Mouse (Mus musculus) left cerebral cortex, postnatal 14 days (tissue): Measurements from ENCODE around the gene Ccnd3. TPM values are rescaled to one million over a fixed set of nuclear protein-coding genes. Genes with fewer than 3 reads are reported as not detected.
A peak's percentile ranks its signal among the peaks of the same experiment; 100 is the strongest.

Source experiments
- DNase-seq, 2 experiments: peaks; one replicate each; pipeline ENCODE4 v3.0.0; 2021 to 2022; ENCODE audit warnings: low spot score in 2 of 2, mixed read lengths in 1 of 2
- intact Hi-C: fragments of 180-260 bp; cut with DNase I; formaldehyde crosslinking; loops from one replicate; pipeline ENCODE4 v1.15.1; 2025
- long read RNA-seq, 2 experiments: library from polyadenylated mRNA; stranded (forward); transcript quantifications; one replicate each; pipeline ENCODE4 v2.0.0; 2021
- total RNA-seq, 2 experiments: library from RNA; stranded (reverse); gene quantifications; 2 replicates each; pipeline ENCODE4 v1.2.3; 2021

Ccnd3 gene
- total RNA-seq: 10 to 100 TPM; 30.1 to 30.7 TPM
- long read RNA-seq, experiment 1, transcript Ccnd3-205 (5 exons, 1,977 nt): major isoform, 27 of 27 reads
- long read RNA-seq, experiment 1, partial matches to known transcripts: 0 of 27 reads
- long read RNA-seq, experiment 1, other reads (novel, unspliced or antisense): 0 of 27 reads
- long read RNA-seq, experiment 2, transcript Ccnd3-205 (5 exons, 1,977 nt): major isoform, 42 of 52 reads
- long read RNA-seq, experiment 2, partial matches to known transcripts: 1 of 52 reads
- long read RNA-seq, experiment 2, other reads (novel, unspliced or antisense): 5 of 52 reads

GRCm38 (mm10) chr17:47504941-47505346 lies at the start of gene Ccnd3:
Gene Ccnd3 (plus strand): TSS chr17:47505051.
- intact Hi-C loops: no loop called here
- peak; percentile 68 to 76 for DNase-seq

DNA sequence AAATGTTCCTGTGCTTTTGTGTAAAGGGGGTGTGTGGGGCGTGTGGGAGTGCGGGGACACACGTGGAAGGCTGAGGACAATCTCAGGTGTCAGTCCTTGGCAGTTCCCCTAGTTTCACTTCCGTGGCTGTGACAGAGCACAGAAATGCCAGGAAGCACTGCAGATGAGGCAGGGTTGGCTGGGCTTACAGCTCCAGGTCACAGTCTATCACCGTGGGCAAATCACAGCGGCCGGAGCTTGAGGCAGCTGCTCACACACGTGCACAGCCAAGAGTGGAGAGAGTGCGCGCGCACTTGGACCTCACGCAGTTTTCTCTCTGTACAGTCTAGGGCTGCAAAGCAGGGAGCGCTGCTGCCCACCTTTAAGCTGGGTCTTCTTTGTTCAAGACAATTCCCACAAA lies 46.5 kb upstream of the Ccnd3 start:
- intact Hi-C loops: no loop called here
- DNase-seq: no peak

DNA sequence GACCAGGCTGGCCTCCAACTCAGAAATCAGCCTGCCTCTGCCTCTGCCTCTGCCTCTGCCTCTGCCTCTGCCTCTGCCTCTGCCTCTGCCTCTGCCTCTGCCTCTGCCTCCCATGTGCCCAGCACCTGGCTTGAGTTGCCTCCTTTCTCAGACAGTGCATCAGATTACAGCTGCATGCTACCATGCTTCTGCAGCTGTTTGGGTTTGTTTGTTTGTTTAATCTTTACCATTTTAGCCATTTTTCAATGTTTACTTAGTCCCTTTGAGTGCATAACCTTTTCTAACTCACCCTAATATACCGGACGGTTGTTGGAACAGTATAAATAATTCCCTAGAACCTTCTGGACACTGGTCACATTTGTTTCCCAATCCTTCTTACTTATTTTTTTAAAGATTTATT lies 45.9 kb upstream of the Ccnd3 start:
- intact Hi-C loops: no loop called here
- DNase-seq: no peak

DNA sequence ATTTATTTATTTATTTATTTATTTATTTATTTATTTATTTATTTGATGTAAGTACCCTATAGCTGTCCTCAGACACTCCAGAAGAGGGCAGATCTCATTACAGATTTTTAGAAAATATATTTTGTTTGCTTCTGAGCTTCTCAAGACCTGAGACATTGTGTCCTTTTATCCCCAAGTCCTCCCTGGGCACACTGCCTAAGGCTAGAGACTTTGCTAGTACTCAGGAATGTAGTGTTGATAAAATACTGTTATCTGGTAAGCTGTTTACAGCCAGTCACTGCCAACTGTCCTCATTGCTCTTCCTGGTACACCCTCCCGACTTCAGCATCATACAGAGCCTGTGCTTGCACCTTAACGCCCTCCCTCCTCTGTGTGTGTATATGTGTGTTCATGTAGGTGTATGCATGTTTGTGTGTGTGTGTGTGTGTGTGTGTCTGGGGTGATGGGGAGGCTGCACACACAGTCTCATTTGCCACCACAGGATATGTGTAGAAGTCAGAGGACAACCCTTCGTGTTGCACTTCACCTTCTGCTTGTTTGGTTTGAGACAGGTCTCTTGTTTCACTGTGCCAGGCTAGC lies 45.4 kb upstream of the Ccnd3 start:
- intact Hi-C loops: no loop called here
- DNase-seq: no peak

DNA sequence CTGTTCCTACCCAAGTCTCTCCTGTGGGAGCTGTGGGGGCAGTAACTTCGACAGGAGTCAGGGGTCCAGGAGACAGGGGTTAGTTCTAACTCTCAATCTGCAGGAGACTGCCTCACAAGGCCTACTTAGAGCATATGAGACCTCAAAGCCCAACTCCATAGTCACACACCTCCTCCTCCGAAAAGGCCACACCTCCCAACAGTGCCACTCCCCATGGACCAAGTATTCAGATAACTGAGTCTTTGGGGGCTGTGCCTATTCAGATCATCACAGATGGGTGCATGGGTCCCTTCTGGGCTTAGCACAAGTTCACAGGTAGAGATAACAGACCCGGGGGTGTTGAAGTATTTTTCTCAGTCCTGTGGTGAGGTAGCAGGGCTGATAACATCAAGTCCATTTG lies 43.2 kb upstream of the Ccnd3 start:
- no peak for DNase-seq
- intact Hi-C loops: no loop called here

GRCm38 (mm10) chr17:47462209-47462608 lies 42.6 kb upstream of the Ccnd3 start:
- intact Hi-C loops: no loop called here
- DNase-seq: no peak

- intact Hi-C loops: no loop called here
- no peak for DNase-seq
These were observed 42.0 kb upstream of the Ccnd3 start for GRCm38 (mm10) chr17:47462728-47463388.

DNA sequence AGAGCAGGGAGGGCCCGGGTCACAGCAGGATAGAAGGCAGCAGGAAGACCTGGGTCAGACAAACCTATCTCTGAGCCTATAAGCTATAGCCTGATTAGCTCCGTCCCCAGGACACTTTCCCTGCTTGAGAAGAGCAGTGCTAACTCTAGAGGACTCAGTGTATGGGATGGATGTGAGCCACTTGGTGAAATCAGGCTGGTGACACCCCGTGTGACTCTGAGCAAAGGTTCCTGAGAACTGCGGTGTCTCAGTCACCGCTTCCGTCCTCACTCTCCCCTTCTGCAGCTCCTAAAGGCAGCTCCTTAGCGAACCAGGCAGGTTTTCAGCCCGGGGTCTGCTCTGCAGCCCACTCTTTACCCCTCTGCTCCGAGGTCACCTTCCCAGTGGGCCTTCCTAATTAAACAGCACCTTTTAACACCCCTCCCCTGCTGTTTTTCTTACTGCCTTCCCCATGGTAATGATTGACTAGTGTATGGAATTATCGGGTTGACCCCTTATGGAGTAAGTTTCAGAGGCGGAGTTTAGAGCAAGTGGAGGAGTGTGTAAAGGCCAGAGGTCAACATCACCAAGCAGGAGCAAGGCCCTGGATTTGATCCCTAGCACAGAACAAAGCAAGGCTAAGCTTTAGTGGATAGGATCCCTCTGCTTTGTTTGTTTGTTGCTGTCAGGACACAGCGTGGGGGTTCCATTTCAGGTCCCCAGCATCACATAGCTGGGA lies 40.4 kb upstream of the Ccnd3 start:
- no peak for DNase-seq
- intact Hi-C loops: no loop called here

GRCm38 (mm10) chr17:47465016-47465415 lies 39.8 kb upstream of the Ccnd3 start:
- intact Hi-C loops: no loop called here
- DNase-seq: no peak

DNA sequence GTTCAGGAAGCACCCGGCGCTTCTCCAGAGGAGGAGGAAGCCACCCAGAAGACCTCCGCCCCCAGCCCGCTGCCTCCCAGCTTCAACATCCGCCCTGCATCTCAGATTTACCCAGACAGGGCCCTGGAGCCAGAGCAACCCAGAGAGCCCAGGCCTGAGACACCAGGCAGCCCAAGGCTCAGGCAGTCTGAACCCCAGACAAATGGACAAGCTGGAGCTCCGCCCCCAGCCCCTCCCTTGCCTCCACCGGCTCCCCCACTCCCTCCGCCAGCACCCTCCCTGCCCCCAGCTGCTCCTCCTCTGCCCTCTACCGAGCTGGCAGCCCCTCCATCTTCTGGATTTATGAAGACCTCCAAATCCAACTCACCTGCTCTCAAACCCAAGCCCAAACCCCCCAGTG lies 38.6 kb upstream of the Ccnd3 start:
- intact Hi-C loops: no loop called here
- DNase-seq: no peak

GRCm38 (mm10) chr17:47467659-47468058 lies 37.2 kb upstream of the Ccnd3 start:
- intact Hi-C loops: no loop called here

GRCm38 (mm10) chr17:47468063-47468462 lies 36.8 kb upstream of the Ccnd3 start:
- intact Hi-C loops: no loop called here

More at GRCm38 (mm10) chr17:47467659-47468058, 37.2 kb upstream of the Ccnd3 start:
- no peak for DNase-seq

GRCm38 (mm10) chr17:47468466-47468865 lies 36.4 kb upstream of the Ccnd3 start:
- no peak for DNase-seq
- intact Hi-C loops: no loop called here

More at GRCm38 (mm10) chr17:47468063-47468462, 36.8 kb upstream of the Ccnd3 start:
- DNase-seq: no peak

DNA sequence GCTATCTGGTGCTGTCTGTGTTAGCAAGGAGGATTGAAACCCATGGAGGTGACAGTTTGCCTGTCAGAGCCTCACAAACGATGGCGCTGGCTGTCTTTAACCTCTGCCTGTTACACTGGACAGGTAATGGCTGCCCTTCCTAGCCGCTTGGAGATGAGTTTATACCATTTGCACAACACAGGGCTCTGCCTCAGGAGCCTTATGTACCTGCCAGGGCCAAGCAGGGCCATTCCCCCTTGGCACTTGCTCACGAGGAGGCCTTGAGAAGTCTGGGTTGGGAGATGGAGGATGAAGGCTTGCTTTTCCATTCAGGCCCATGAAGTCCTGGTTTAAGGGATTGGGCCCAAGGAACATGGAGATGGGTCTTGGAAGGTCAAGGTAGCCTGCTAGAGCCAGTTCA lies 35.2 kb upstream of the Ccnd3 start:
- intact Hi-C loops: no loop called here

GRCm38 (mm10) chr17:47470121-47470520 lies 34.7 kb upstream of the Ccnd3 start:
- DNase-seq: no peak
- intact Hi-C loops: no loop called here

More for the DNA sequence above, 35.2 kb upstream of the Ccnd3 start:
- no peak for DNase-seq

- peak; percentile 20 to 30 for DNase-seq
- intact Hi-C loops: no loop called here
These were observed 34.2 kb upstream of the Ccnd3 start for GRCm38 (mm10) chr17:47470686-47471085.

DNA sequence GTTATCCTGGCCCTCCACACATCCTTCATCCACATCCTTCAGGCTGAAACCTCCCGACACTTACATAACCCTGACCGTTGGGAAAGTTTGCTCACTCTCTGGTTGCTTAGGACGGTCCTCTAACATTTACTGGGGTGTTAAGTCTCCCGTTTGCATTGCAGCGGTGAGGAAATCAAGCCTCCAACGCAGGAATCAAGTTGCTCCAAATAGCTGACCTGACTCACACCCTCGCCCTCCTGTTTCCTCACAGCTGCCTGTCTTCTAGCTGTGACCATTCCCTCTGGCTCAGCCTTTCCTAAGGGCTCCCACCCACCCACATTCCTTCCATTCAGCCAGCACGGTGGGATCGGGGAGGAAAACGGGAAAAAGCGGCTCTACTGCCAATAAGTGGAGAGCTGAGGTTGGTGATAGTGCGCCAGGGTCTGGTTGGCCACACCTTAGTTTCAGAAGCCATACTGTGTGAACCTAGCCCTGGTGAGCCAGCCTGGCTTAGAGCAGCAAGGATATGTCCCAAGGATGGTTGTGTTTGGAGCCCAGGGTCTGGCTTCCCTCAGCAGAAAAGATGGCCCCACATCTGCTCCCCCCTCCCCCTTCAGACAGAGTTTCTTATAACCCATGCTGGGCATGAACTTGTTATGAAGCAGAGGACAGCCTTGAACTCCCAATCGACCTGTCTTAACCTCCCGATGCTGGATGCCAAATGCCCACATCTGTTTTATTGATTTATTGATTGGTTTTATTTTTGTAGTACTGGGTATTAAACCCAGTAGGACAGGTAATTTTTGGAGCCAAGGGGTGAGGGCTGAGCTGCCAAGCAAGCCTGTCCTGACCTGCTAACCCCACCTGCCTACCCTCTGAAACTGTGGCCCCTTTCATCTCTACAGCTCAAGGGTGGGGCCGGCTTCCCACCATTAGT lies 32.2 kb upstream of the Ccnd3 start:
- DNase-seq: no peak
- intact Hi-C loops: no loop called here

GRCm38 (mm10) chr17:47473434-47473974 lies 31.3 kb upstream of the Ccnd3 start:
- DNase-seq: peak; percentile 21 to 49
- intact Hi-C loops: no loop called here

- intact Hi-C loops: no loop called here
- no peak for DNase-seq
These were observed 30.6 kb upstream of the Ccnd3 start for GRCm38 (mm10) chr17:47474250-47474649.
